Mouse (Mus musculus): ENCODE data around the gene Tmem178b. TPM values are rescaled to one million over a fixed set of nuclear protein-coding genes. Genes with fewer than 3 reads are reported as not detected.

Gene Tmem178b
- polyA plus RNA-seq, 1 experiment: not detected

DNA sequence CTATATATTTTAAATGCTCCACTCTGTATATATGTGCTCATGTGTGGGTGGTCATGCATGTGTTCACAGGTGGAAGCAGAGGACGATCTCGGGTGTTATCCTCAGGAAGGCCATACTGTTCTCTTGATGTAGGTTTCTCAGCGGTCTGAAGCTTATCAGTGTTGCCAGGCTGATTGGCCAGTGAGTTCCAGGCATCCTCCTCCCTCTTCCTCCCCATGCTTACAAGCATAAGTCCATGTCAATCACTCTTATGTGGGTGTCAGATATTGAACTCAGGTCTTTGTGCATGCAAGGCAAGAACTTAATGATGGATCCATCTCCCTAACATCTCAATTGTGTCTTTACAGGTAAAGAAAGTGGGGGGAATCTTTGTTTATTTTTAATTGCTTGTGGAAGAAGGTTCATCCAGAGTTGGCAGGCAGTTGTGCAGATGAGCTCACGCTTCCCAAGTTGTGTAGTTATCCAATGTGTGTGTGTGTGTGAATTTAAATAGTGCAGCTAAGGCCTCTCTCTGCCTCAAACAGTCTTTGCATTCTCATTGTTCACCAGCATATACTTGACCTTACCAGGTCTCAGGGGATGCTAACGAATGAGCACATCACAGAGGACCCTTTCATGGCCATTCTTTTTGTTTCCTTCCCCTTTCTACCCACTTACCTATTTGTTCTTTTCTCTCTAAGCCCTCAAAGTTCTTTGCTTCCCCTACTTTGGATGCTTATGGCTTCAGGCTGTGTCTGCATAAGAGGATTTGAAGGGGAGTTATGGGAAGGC is 72.8 kb downstream of the Tmem178b start:
- H3K9me3 ChIP-seq (ENCODE audit: control insufficient read depth, low read length): no peaks in the 10 kb centered on the region
- TF ChIP-seq GATA1 (IDR thresholded peaks at IDR 0.05; ENCODE audit: low read length) (no peak), TAL1 (IDR thresholded peaks at IDR 0.05; ENCODE audit: low read length) (no peak)
- H3K36me3 ChIP-seq (ENCODE audit: control insufficient read depth): no peaks in the 10 kb centered on the region
- H3K4me1 ChIP-seq (ENCODE audit: control insufficient read depth): no peaks in the 10 kb centered on the region
- H3K27me3 ChIP-seq (ENCODE audit: control insufficient read depth): no peaks in the 10 kb centered on the region
- no peak overlapping the region for H3K4me3 ChIP-seq (replicated peaks)

DNA sequence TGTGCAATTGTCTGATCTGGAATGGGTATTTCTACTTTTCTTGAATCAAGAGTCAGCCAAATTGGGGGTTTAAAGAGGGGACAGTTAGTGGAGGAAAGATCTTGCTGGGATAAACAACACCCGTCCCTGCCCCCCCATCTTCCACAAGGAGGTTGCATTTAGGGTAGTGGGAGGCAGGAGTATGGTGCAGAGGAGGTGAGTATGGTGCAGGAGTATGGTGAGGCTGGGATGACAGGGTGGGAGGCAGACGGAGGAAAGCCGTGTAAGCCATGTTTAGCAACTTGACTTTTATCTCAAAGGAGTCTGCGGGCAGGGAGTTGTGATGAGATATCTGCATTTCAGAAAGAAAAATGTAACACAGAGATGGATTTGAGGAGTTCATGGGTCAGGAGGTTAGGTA is 73.5 kb downstream of the Tmem178b start:
- H3K9me3 ChIP-seq (ENCODE audit: control insufficient read depth, low read length): no peaks in the 10 kb centered on the region
- no peaks in the 10 kb centered on the region for H3K36me3 ChIP-seq (ENCODE audit: control insufficient read depth)
- H3K4me1 ChIP-seq (ENCODE audit: control insufficient read depth): no peaks in the 10 kb centered on the region
- H3K4me3 ChIP-seq (replicated peaks): no peak overlapping the region
- H3K27me3 ChIP-seq (ENCODE audit: control insufficient read depth): no peaks in the 10 kb centered on the region
- no peak for TF ChIP-seq GATA1 (IDR thresholded peaks at IDR 0.05; ENCODE audit: low read length)
- no peak for TF ChIP-seq TAL1 (IDR thresholded peaks at IDR 0.05; ENCODE audit: low read length)

DNA sequence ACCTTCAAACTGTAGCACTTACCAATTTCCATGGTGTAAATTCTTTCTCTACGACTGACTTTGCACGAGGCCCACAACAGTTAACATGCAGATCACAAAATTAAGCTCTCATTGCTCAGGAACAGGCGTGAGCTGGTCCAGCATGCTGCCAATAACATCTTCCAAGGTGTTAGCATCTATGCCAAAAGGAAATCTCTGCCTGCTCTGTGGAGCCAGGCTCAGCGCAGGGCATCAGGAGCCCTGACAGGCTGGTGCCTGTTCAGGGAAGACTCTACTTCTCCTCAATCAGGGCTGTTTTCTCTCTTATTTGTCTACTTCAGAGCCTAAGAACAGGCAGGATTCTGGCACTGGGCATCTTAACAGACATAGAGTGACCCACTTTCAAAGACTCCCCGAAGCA is 80.9 kb downstream of the Tmem178b start:
- no peaks in the 10 kb centered on the region for H3K27me3 ChIP-seq (ENCODE audit: control insufficient read depth)
- TF ChIP-seq GATA1 (IDR thresholded peaks at IDR 0.05; ENCODE audit: low read length) (no peak), TAL1 (IDR thresholded peaks at IDR 0.05; ENCODE audit: low read length) (no peak)
- no peaks in the 10 kb centered on the region for H3K4me1 ChIP-seq (ENCODE audit: control insufficient read depth)
- H3K9me3 ChIP-seq (ENCODE audit: control insufficient read depth, low read length): no peaks in the 10 kb centered on the region
- H3K36me3 ChIP-seq (ENCODE audit: control insufficient read depth): no peaks in the 10 kb centered on the region
- H3K4me3 ChIP-seq (replicated peaks): no peak overlapping the region

DNA sequence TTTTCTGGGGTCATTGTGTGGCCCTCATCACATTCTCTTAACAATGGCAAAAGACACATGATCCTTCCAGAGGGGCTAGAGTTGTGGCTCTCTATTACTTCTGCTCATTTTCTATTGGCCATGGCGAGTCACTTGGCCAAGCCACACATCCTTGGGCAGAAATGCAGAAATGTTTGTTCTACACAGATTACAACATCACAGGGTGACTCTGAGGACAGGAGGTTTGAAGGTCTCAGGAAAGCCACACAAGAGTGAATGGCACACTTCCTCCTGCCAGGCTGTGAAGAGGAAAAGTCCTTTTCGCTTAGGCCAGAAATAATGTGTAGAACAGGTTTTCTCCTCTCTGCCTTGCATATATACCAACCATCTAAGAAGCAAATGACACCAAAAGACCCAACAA is 82.1 kb downstream of the Tmem178b start:
- H3K36me3 ChIP-seq (ENCODE audit: control insufficient read depth): no peaks in the 10 kb centered on the region
- no peaks in the 10 kb centered on the region for H3K4me1 ChIP-seq (ENCODE audit: control insufficient read depth)
- H3K9me3 ChIP-seq (ENCODE audit: control insufficient read depth, low read length): no peaks in the 10 kb centered on the region
- no peaks in the 10 kb centered on the region for H3K27me3 ChIP-seq (ENCODE audit: control insufficient read depth)
- H3K4me3 ChIP-seq (replicated peaks): no peak overlapping the region
- no peak for TF ChIP-seq TAL1 (IDR thresholded peaks at IDR 0.05; ENCODE audit: low read length)
- TF ChIP-seq GATA1 (IDR thresholded peaks at IDR 0.05; ENCODE audit: low read length): no peak

DNA sequence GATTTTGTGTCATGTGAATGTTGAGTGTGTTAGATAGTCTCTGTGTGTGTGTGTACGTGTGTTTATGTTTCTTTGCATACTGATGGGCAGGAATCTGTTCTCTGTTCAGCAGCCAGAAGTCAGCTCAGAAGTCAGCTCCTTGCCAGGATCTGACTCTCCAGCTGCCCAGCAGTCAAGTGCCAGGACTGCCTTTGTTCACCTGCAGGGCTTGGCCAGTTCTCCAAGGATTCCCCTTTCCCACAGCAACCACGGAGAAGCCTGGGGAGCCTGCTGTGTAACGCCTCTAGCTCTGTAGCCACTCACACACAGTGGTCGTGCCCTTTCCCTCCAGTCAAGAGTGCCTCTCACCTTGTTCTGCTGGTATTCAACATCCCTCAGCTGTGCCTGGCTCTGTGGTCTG is 91.5 kb downstream of the Tmem178b start:
- TF ChIP-seq GATA1 (IDR thresholded peaks at IDR 0.05; ENCODE audit: low read length): no peak
- no peak for TF ChIP-seq TAL1 (IDR thresholded peaks at IDR 0.05; ENCODE audit: low read length)
- no peaks in the 10 kb centered on the region for H3K9me3 ChIP-seq (ENCODE audit: control insufficient read depth, low read length)

DNA sequence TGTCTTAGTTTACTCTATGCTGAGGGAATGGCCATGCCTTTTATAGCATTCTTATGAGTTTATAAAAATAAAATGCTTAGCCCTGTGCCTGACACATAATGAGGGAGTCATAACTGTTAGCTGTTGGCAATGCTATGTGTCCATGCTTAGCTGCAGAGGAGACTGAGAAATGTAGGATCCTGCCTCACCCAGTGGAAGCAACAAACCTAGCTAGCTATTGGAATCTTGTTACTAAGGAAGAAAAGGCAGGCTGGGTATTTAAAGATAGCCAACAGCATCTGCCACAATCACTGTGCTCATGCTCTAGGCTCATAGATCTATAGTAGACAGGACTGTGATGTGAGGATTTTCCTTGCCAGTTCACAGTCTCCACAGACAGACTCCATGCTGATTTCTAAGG is 97.2 kb downstream of the Tmem178b start:
- Histone ChIP-seq H3K27me3 (ENCODE audit: control insufficient read depth) (no peaks in the 10 kb centered on the region), H3K4me1 (ENCODE audit: control insufficient read depth) (no peaks in the 10 kb centered on the region), H3K9me3 (ENCODE audit: control insufficient read depth, low read length) (no peaks in the 10 kb centered on the region), H3K36me3 (ENCODE audit: control insufficient read depth) (no peaks in the 10 kb centered on the region), H3K4me3 (replicated peaks) (no peak overlapping the region)
- no peak for TF ChIP-seq TAL1 (IDR thresholded peaks at IDR 0.05; ENCODE audit: low read length)

More for the DNA sequence above, 91.5 kb downstream of the Tmem178b start:
- Histone ChIP-seq H3K36me3 (ENCODE audit: control insufficient read depth) (no peaks in the 10 kb centered on the region), H3K27me3 (ENCODE audit: control insufficient read depth) (no peaks in the 10 kb centered on the region), H3K4me1 (ENCODE audit: control insufficient read depth) (no peaks in the 10 kb centered on the region), H3K4me3 (replicated peaks) (no peak overlapping the region)

DNA sequence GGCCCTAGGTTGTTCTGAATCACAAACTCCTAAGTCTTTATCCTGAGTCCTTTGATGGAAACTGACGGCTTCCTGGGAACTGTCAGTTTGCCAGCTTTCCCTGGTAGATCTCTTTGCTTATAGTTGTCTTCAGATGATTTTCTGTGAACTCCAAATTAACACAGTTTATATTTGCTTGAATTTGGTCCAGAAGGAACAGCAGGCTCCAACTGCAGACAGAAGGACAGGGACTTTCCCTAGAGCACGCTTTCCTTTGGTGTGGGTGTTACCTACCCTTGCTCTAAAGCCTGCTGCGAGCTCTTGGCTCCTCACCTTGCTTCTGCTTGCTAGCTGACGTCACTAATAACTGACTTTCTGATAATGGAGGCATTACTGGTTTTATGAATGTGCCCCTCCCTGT is 105.9 kb downstream of the Tmem178b start:
- no peaks in the 10 kb centered on the region for H3K4me1 ChIP-seq (ENCODE audit: control insufficient read depth)
- no peaks in the 10 kb centered on the region for H3K27me3 ChIP-seq (ENCODE audit: control insufficient read depth)
- H3K4me3 ChIP-seq (replicated peaks): no peak overlapping the region
- no peaks in the 10 kb centered on the region for H3K9me3 ChIP-seq (ENCODE audit: control insufficient read depth, low read length)
- H3K36me3 ChIP-seq (ENCODE audit: control insufficient read depth): no peaks in the 10 kb centered on the region
- no peak for TF ChIP-seq TAL1 (IDR thresholded peaks at IDR 0.05; ENCODE audit: low read length)
- TF ChIP-seq GATA1 (IDR thresholded peaks at IDR 0.05; ENCODE audit: low read length): no peak

DNA sequence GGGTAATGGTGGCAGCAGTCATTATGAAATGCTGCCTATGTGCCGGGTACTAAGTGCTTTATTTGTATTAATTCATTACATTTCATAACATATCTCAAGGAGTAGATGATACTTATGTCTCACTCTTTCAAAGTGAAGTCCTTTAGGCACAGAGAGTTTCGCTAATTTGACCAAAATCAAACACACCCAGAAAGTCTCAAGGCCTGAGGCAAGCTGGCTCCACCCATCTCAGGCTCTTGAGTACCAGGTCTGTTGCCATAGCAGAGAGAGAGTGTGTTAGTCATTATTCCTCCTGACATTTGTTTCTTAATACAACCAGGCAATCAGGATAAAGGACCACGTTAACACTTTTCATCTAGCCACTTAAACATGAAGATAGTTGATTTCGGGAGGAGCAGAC is 117.7 kb downstream of the Tmem178b start:
- H3K4me1 ChIP-seq (ENCODE audit: control insufficient read depth): no peaks in the 10 kb centered on the region
- H3K27me3 ChIP-seq (ENCODE audit: control insufficient read depth): no peaks in the 10 kb centered on the region
- peaks cover 2% of the 10 kb centered on the region; the same call in 1 of the 2 replicates for H3K9me3 ChIP-seq (ENCODE audit: control insufficient read depth, low read length)
- no peaks in the 10 kb centered on the region for H3K36me3 ChIP-seq (ENCODE audit: control insufficient read depth)
- no peak overlapping the region for H3K4me3 ChIP-seq (replicated peaks)
- TF ChIP-seq GATA1 (IDR thresholded peaks at IDR 0.05; ENCODE audit: low read length) (no peak), TAL1 (IDR thresholded peaks at IDR 0.05; ENCODE audit: low read length) (no peak)

DNA sequence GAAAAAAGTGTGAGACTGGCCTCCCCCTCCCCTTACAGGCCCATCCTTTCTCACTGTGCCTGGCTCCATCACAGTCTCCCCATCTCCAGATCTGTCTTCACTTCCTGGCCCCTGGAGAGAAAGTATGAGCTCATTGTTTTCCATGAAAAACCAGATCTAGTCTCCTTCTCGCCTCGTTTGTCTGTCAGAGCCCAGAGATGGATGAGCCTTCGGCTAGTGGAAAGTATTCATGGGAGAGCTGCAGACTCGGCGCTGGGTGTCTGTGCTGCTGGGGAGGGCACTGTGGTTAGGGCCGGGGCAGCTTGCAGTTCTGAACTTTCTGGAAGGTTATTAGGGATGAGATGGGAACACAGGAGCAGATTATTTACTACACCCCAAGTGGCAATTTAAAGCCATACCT is 118.9 kb downstream of the Tmem178b start:
- no peak for TF ChIP-seq GATA1 (IDR thresholded peaks at IDR 0.05; ENCODE audit: low read length)
- no peak for TF ChIP-seq TAL1 (IDR thresholded peaks at IDR 0.05; ENCODE audit: low read length)
- no peaks in the 10 kb centered on the region for H3K27me3 ChIP-seq (ENCODE audit: control insufficient read depth)
- H3K4me3 ChIP-seq (replicated peaks): no peak overlapping the region
- no peaks in the 10 kb centered on the region for H3K36me3 ChIP-seq (ENCODE audit: control insufficient read depth)
- H3K9me3 ChIP-seq (ENCODE audit: control insufficient read depth, low read length): 0 out of 2 replicates have a peak, but pooled peaks cover 2% of the 10 kb centered on the region
- H3K4me1 ChIP-seq (ENCODE audit: control insufficient read depth): no peaks in the 10 kb centered on the region
